ENCODE assay signal across 23 mouse cellular contexts in the genomic region with DNA sequence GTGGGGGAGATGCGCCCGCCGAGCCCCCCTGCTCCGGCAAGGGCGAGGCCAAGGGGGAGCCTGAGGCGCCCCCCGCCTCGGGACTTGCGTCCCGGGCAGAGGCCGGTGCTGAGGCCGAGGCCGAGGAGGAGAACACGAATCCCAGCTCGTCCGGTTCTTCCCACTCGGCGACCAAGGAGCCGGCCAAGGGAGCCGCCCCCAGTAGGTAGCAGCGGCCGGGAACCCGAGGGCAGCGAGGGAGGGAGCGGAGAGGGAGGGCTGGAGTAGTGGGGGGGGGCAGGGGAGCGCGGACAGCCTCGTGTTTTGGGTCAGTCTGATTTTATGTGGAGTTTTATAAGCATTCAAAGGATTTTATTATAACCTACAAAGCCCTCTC. TPM values are rescaled to one million over a fixed set of nuclear protein-coding genes. Genes with fewer than 3 reads are reported as not detected.
DNase-seq lines count a peak whose midpoint lies in the region; ATAC-seq and TF ChIP-seq lines count a peak whose summit lies in the region.
"Had no signal": no experiment of that assay in that cellular context is flagged by ENCODE, and none has a peak within 500 bp of the region (broad histone marks: within the 10 kb centered on the region; RNA-seq: fewer than 3 reads in every experiment).

No protein-coding gene starts in this region.

- peaks cover 74% of the 10 kb centered on the region for H3K79me2 ChIP-seq in myocyte (ENCODE audit: control insufficient read depth, insufficient read depth)

- no peak overlapping the region for H3K27ac ChIP-seq in kidney, adult 2 months (ENCODE audit: insufficient read depth, low read depth, low read length)
- no peak overlapping the region for H3K27ac ChIP-seq in midbrain, embryonic 14.5 days (replicated peaks; ENCODE audit: low read depth, low read length)
- no peak overlapping the region for H3K27ac ChIP-seq in hindbrain, embryonic 14.5 days
- H3K27ac ChIP-seq: embryonic facial prominence, embryonic 15.5 days; forebrain, embryonic 13.5 days had no signal

- no peak overlapping the region for H3K9ac ChIP-seq in midbrain, embryonic 14.5 days (replicated peaks; ENCODE audit: low read length)
- no peak overlapping the region for H3K9ac ChIP-seq in hindbrain, embryonic 14.5 days
- H3K9ac ChIP-seq: embryonic facial prominence, embryonic 15.5 days; forebrain, embryonic 13.5 days; lung, embryonic 14.5 days had no signal

- peak overlapping the region; percentile 100 for H3K4me2 ChIP-seq in myocyte (ENCODE audit: low read depth)
- no peak overlapping the region for H3K4me2 ChIP-seq in midbrain, embryonic 14.5 days (ENCODE audit: low read length)
- no peak overlapping the region for H3K4me2 ChIP-seq in hindbrain, embryonic 14.5 days (replicated peaks)
- H3K4me2 ChIP-seq: embryonic facial prominence, embryonic 15.5 days; forebrain, embryonic 13.5 days; lung, embryonic 14.5 days had no signal

- 2% methylated on average over 28 of the region's 28 CpGs for WGBS in kidney, adult 2 months
- WGBS in midbrain, embryonic 14.5 days, result 1% methylated on average over 28 of the region's 28 CpGs
- 1% methylated on average over 28 of the region's 28 CpGs for WGBS in hindbrain, embryonic 14.5 days

- H3K4me3 ChIP-seq in kidney, adult 2 months (ENCODE audit: insufficient read depth, low read depth, low read length), result peak overlapping the region; percentile 48; the same call in 1 of the 2 replicates
- H3K4me3 ChIP-seq in E14TG2a.4 (replicated peaks; ENCODE audit: low read length) (peak overlapping the region; percentile 58), myocyte (peak overlapping the region; percentile 91)
- H3K4me3 ChIP-seq in midbrain, embryonic 14.5 days (replicated peaks; ENCODE audit: low read depth, low read length), result no peak overlapping the region
- H3K4me3 ChIP-seq in hindbrain, embryonic 14.5 days (replicated peaks; ENCODE audit: low read length), result no peak overlapping the region
- H3K4me3 ChIP-seq: embryonic facial prominence, embryonic 15.5 days; forebrain, embryonic 13.5 days had no signal

- no peaks in the 10 kb centered on the region for H3K36me3 ChIP-seq in kidney, adult 2 months (ENCODE audit: control insufficient read depth, insufficient read depth, low read length)
- H3K36me3 ChIP-seq in E14TG2a.4 (ENCODE audit: insufficient read depth, low read length) (no peaks in the 10 kb centered on the region), myocyte (ENCODE audit: control insufficient read depth, insufficient read depth) (no peaks in the 10 kb centered on the region)
- no peaks in the 10 kb centered on the region for H3K36me3 ChIP-seq in midbrain, embryonic 14.5 days (ENCODE audit: control insufficient read depth, insufficient read depth, low read length)
- H3K36me3 ChIP-seq in hindbrain, embryonic 14.5 days (replicated peaks; ENCODE audit: control insufficient read depth, insufficient read depth), result no peaks in the 10 kb centered on the region
- H3K36me3 ChIP-seq: embryonic facial prominence, embryonic 15.5 days had no signal

- no peak for TF ChIP-seq CTCF in kidney, adult 2 months (conservative IDR thresholded peaks at IDR 0.05; ENCODE audit: insufficient read depth, insufficient read length, low read depth, low read length)
- TF ChIP-seq CTCF in E14TG2a.4 (conservative IDR thresholded peaks at IDR 0.05; ENCODE audit: low read length), result no peak

- H3K4me1 ChIP-seq in kidney, adult 2 months (ENCODE audit: control insufficient read depth, insufficient read depth, low read length), result no peaks in the 10 kb centered on the region
- peaks cover 50% of the 10 kb centered on the region for H3K4me1 ChIP-seq in E14TG2a.4 (replicated peaks; ENCODE audit: low read depth, low read length)
- H3K4me1 ChIP-seq in midbrain, embryonic 14.5 days (ENCODE audit: control insufficient read depth, insufficient read depth, low read length), result no peaks in the 10 kb centered on the region
- no peaks in the 10 kb centered on the region for H3K4me1 ChIP-seq in hindbrain, embryonic 14.5 days (replicated peaks; ENCODE audit: control insufficient read depth, insufficient read depth, low read length)
- H3K4me1 ChIP-seq: embryonic facial prominence, embryonic 15.5 days; forebrain, embryonic 13.5 days had no signal

- peak; percentile 25 for DNase-seq in kidney, adult 2 months
- DNase-seq in kidney, adult 9 months, result no peak
- DNase-seq in ZHBTc4 (ENCODE audit: low read depth, low spot score), result peak; percentile 69
- DNase-seq in midbrain, embryonic 14.5 days, result no peak
- no peak for DNase-seq in hindbrain, embryonic 14.5 days (ENCODE audit: low spot score)
- DNase-seq: cerebellum, adult 11 months; heart, postnatal 10 days; layer of hippocampus, postnatal 36 days; lung, embryonic 14.5 days; right cerebral cortex, adult 18-20 months; spleen, adult 18-20 months; thymus, postnatal 14 days had no signal

- peak overlapping the region; percentile 79 for H3ac ChIP-seq in myocyte (ENCODE audit: control insufficient read depth, insufficient read length)

- no peak for ATAC-seq in midbrain, embryonic 14.5 days (ENCODE audit: low FRiP score, low TSS enrichment)
- no peak for ATAC-seq in hindbrain, embryonic 14.5 days (ENCODE audit: low FRiP score)
- ATAC-seq: forebrain, embryonic 13.5 days; hindbrain, embryonic 16.5 days; midbrain, embryonic 16.5 days; Patski had no signal

- peaks cover 5% of the 10 kb centered on the region; the same call in 1 of the 2 replicates for H3K9me3 ChIP-seq in E14TG2a.4 (ENCODE audit: low read length)
- no peaks in the 10 kb centered on the region for H3K9me3 ChIP-seq in midbrain, embryonic 14.5 days (ENCODE audit: control insufficient read depth, low read length)
- no peaks in the 10 kb centered on the region for H3K9me3 ChIP-seq in hindbrain, embryonic 14.5 days (ENCODE audit: control insufficient read depth, low read length)
- H3K9me3 ChIP-seq: embryonic facial prominence, embryonic 15.5 days; forebrain, embryonic 13.5 days had no signal

- peaks cover 11% of the 10 kb centered on the region for H3K27me3 ChIP-seq in kidney, adult 2 months (replicated peaks; ENCODE audit: control insufficient read depth, insufficient read depth, low read length)
- peaks cover 96% of the 10 kb centered on the region for H3K27me3 ChIP-seq in E14TG2a.4 (ENCODE audit: insufficient read depth, low read length)
- H3K27me3 ChIP-seq in myocyte (ENCODE audit: control insufficient read depth, insufficient read depth, insufficient read length), result no peaks in the 10 kb centered on the region
- peaks cover 96% of the 10 kb centered on the region for H3K27me3 ChIP-seq in midbrain, embryonic 14.5 days (ENCODE audit: control insufficient read depth, insufficient read depth, low read length)
- peaks cover 99% of the 10 kb centered on the region for H3K27me3 ChIP-seq in hindbrain, embryonic 14.5 days (ENCODE audit: control insufficient read depth, insufficient read depth, low read length)

- TF ChIP-seq POLR2A in kidney, adult 2 months (IDR thresholded peaks at IDR 0.05; ENCODE audit: low read depth, low read length), result no peak
- TF ChIP-seq POLR2A in myocyte (IDR thresholded peaks at IDR 0.05; ENCODE audit: insufficient read length, low read depth), result peak; percentile 0

TF ChIP-seq in myocyte, 11 proteins besides CTCF, POLR2A, EP300 and RAD21:
- peak in 1 of 3 experiments; percentile 43 for TF ChIP-seq MYOG (IDR thresholded peaks at IDR 0.05; ENCODE audit: control insufficient read depth in 1 of 3, insufficient read depth in 1 of 3, insufficient read length in 2 of 3, low read depth in 2 of 3)
- TF ChIP-seq CEBPB (IDR thresholded peaks at IDR 0.05; ENCODE audit: insufficient read depth, poor library complexity, severe bottlenecking), result no peak
- no peak for TF ChIP-seq REST (IDR thresholded peaks at IDR 0.05; ENCODE audit: insufficient read depth, insufficient read length)
- no peak for TF ChIP-seq TCF3 (IDR thresholded peaks at IDR 0.05; ENCODE audit: insufficient read length, low read depth)
- TF ChIP-seq MYOD1 (IDR thresholded peaks at IDR 0.05; ENCODE audit: control insufficient read depth in 1 of 3, insufficient read length in 2 of 3, low read depth in 2 of 3), result no peak
- no peak for TF ChIP-seq POLR2AphosphoS2 (IDR thresholded peaks at IDR 0.05; ENCODE audit: insufficient read length, low read depth)
TF ChIP-seq in myocyte: peak in this region for 1.

RNA-seq across cellular contexts. Expression of gene Hoxc11, which starts 0.8 kb away (rescaled TPM):
- 0.25 and 0.30 TPM in 2 replicates for polyA plus RNA-seq in kidney, adult 2 months (2012; rRNA removed)
- polyA plus RNA-seq in myocyte (2012; fragmentation: generic; extraction: Trizol), result 20.5 TPM
- not detected in 2 replicates for polyA plus RNA-seq in midbrain, embryonic 14.5 days (2014; fragmentation: Nextera tagmentation; extraction: Ambion mirVana)
- polyA plus RNA-seq in hindbrain, embryonic 14.5 days (2014; fragmentation: Nextera tagmentation; extraction: Ambion mirVana), result not detected in 2 replicates
- polyA plus RNA-seq: cortical plate, adult 2 months; embryonic facial prominence, embryonic 15.5 days; forebrain, embryonic 13.5 days; hindbrain, embryonic 16.5 days; large intestine, adult 2 months; liver, adult 2 months; lung, embryonic 14.5 days; midbrain, embryonic 16.5 days; Patski; stomach, embryonic 16.5 days had no signal

RNA-seq across cellular contexts. Expression of gene Hoxc10, which starts 11.6 kb away (rescaled TPM):
- polyA plus RNA-seq in kidney, adult 2 months (2012; rRNA removed), result 16.4 and 16.7 TPM in 2 replicates
- polyA plus RNA-seq in myocyte (2012; fragmentation: generic; extraction: Trizol), result 43.5 TPM
- not detected in 2 replicates for polyA plus RNA-seq in midbrain, embryonic 14.5 days (2014; fragmentation: Nextera tagmentation; extraction: Ambion mirVana)
- polyA plus RNA-seq in hindbrain, embryonic 14.5 days (2014; fragmentation: Nextera tagmentation; extraction: Ambion mirVana), result not detected in 2 replicates
- polyA plus RNA-seq: cortical plate, adult 2 months; embryonic facial prominence, embryonic 15.5 days; forebrain, embryonic 13.5 days; hindbrain, embryonic 16.5 days; liver, adult 2 months; lung, embryonic 14.5 days; midbrain, embryonic 16.5 days had no signal

RNA-seq across cellular contexts. Expression of gene Hoxc5, which starts 12.2 kb away (rescaled TPM):
- polyA plus RNA-seq in kidney, adult 2 months (2012; rRNA removed), result 4.0 and 4.1 TPM in 2 replicates
- 1.2 TPM for polyA plus RNA-seq in myocyte (2012; fragmentation: generic; extraction: Trizol)
- 0.12 TPM in 1 of 2 replicates, not detected in the other for polyA plus RNA-seq in midbrain, embryonic 14.5 days (2014; fragmentation: Nextera tagmentation; extraction: Ambion mirVana)
- 25.0 and 32.2 TPM in 2 replicates for polyA plus RNA-seq in hindbrain, embryonic 14.5 days (2014; fragmentation: Nextera tagmentation; extraction: Ambion mirVana)
- polyA plus RNA-seq: cortical plate, adult 2 months; forebrain, embryonic 13.5 days; liver, adult 2 months; midbrain, embryonic 16.5 days had no signal

RNA-seq across cellular contexts. Expression of gene Hoxc12, which starts 18.4 kb away (rescaled TPM):
- polyA plus RNA-seq in kidney, adult 2 months (2012; rRNA removed), result not detected in 2 replicates
- polyA plus RNA-seq in myocyte (2012; fragmentation: generic; extraction: Trizol), result 5.6 TPM
- not detected in 2 replicates for polyA plus RNA-seq in midbrain, embryonic 14.5 days (2014; fragmentation: Nextera tagmentation; extraction: Ambion mirVana)
- polyA plus RNA-seq in hindbrain, embryonic 14.5 days (2014; fragmentation: Nextera tagmentation; extraction: Ambion mirVana), result not detected in 2 replicates
- polyA plus RNA-seq: cortical plate, adult 2 months; forebrain, embryonic 13.5 days; hindbrain, embryonic 16.5 days; large intestine, adult 2 months; liver, adult 2 months; lung, embryonic 14.5 days; midbrain, embryonic 16.5 days; Patski; stomach, embryonic 16.5 days had no signal

RNA-seq across cellular contexts. Expression of gene Hoxc9, which starts 21.2 kb away (rescaled TPM):
- 5.5 and 7.3 TPM in 2 replicates for polyA plus RNA-seq in kidney, adult 2 months (2012; rRNA removed)
- polyA plus RNA-seq in myocyte (2012; fragmentation: generic; extraction: Trizol), result 10.5 TPM
- polyA plus RNA-seq in midbrain, embryonic 14.5 days (2014; fragmentation: Nextera tagmentation; extraction: Ambion mirVana), result not detected in 2 replicates
- polyA plus RNA-seq in hindbrain, embryonic 14.5 days (2014; fragmentation: Nextera tagmentation; extraction: Ambion mirVana), result 0.25 and 0.75 TPM in 2 replicates
- polyA plus RNA-seq: cortical plate, adult 2 months; embryonic facial prominence, embryonic 15.5 days; forebrain, embryonic 13.5 days; liver, adult 2 months; lung, embryonic 14.5 days; midbrain, embryonic 16.5 days; stomach, embryonic 16.5 days had no signal

Comparison
In these comparisons a context has a peak if more than half of its experiments do, and no peak if none do; other contexts are left out.
1. DNase-seq: peak in kidney, adult 2 months (single experiment) and ZHBTc4 (single experiment); none in kidney, adult 9 months (single experiment), midbrain, embryonic 14.5 days (single experiment) and hindbrain, embryonic 14.5 days (single experiment).
2. H3K4me3 ChIP-seq: peak in kidney, adult 2 months (single experiment), E14TG2a.4 (single experiment) and myocyte (single experiment); none in midbrain, embryonic 14.5 days (single experiment) and hindbrain, embryonic 14.5 days (single experiment).
3. RNA of gene Hoxc11, which starts 0.8 kb away (polyA plus RNA-seq): 20.5 TPM in myocyte (single experiment); 0.25 to 0.30 TPM in kidney, adult 2 months, not detected in midbrain, embryonic 14.5 days and not detected in hindbrain, embryonic 14.5 days; every median in the first group is over 10 times any median in the second.
4. RNA of gene Hoxc10, which starts 11.6 kb away (polyA plus RNA-seq): 43.5 TPM in myocyte (single experiment) and 16.4 to 16.7 TPM in kidney, adult 2 months; not detected in midbrain, embryonic 14.5 days and not detected in hindbrain, embryonic 14.5 days; every median in the first group is over 10 times any median in the second.